Mouse (Mus musculus) B cell, adult 67 days (primary cell): ENCODE measurements around the gene Gm49361. TPM values are rescaled to one million over a fixed set of nuclear protein-coding genes. Genes with fewer than 3 reads are reported as not detected.

Experiments
- total RNA-seq, 2 experiments: library from RNA; stranded (reverse); gene quantifications; 4 replicates each; pipeline ENCODE4 v1.2.4; 2023

Gene Gm49361
- 1 to 10 TPM in 1 of 2 experiments, not detected in 1; 1.1 TPM for total RNA-seq

DNA sequence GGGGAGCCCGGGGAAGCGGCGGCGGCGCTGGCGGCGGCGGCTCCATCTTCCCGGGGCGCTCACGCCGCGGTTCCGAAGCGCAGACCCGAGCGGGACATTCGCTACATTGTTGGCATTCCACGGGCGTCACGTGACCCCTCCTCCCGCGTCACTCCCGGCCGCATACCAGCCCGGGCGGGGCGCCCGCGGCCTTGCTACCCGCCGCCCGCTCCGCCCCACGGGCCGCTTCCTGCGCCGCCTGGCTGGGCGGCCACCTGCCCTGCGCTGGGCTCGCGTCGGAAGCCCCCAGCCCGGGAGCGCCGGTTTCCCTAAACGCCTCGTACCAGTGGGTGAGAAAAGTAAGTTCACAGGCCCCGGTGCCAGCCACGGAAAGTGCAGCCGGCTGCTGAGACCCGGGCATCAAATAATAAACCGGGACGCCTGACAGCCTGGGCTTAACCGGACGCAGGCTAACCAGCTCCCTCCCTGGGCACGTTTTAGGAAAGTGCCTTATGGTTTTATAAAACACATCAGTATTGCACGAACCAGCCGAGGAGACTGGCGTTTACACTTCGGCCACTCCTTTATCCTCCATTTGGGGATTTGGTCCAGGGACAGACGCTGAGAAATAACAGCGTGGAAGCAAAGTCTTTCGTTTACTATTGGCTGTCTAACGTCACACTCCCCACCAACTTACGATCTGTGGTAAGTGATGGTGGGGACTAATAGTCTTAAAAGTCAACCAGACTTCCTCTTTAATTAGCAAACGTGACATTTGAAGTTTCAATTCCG is at the start of gene Gm49361:
Gene Gm49361, minus strand, starts transcription at position 103 of the 771 bp plus-strand sequence.

GRCm38 (mm10) chr14:57758237-57758636 is 12.3 kb upstream of the Gm49361 start, which contains the start of gene Lats2:
TSS of gene Lats2 (minus strand) at chr14:57758388.

DNA sequence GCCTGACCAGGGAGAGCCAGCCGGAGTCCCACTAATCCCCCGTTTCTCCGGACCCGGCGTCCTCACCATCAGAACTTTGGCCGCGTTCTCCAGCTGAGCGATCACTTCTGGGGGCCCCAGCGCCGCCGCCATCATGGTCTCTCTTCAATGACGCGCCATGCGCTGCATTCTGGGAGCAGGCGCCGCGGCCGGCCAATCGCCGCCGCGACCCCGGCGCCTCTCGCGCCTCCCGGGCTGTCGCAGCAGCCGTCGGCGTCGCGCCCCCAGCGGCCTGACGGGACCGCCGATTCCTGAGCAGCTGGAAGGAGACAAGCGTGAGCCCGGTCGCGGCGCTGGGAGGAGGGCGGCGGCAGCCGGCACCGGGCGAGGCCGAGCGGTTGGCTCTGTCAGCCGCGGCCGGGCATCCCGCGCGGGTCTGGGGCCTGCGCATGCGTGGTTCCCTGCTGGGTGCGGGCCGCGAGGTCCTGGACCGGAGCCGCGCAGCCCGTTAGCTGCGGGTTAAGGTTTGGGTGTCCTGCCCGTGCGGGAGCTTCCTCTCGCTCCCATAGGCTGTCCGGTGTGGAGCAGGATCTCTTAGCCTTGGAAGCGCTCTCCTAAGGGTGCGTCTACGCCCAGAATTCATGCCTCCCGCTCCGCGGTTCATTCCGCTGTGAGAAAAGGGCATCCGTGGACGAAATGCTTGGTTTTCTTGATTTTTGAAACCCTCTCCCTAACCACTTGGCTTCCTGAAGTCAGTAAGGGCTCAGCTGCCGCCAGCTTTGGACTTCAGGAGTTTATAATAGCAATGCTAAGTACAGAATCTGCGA is 80.9 kb downstream of the Gm49361 start, which contains the start of gene Xpo4:
Gene Xpo4, minus strand, starts transcription at position 609 of the 806 bp plus-strand sequence.

Other genes with a start within 250 kb of the Gm49361 start
- gene Il17d, start 221.3 kb downstream of the Gm49361 start, total RNA-seq, result not detected
- gene Eef1akmt1, start 174.5 kb downstream of the Gm49361 start, total RNA-seq, result 10 to 100 TPM; 10.3 to 12.1 TPM
- 10 to 100 TPM; 33.3 to 39.6 TPM for gene Xpo4, start 80.7 kb downstream of the Gm49361 start, total RNA-seq
- 10 to 100 TPM; 81.4 to 83.5 TPM for gene Lats2, start 12.3 kb upstream of the Gm49361 start, total RNA-seq
- 100 to 1,000 TPM in 1 of 2 experiments, 10 to 100 TPM in 1; 86.8 to 106 TPM for gene Sap18, start 52.1 kb upstream of the Gm49361 start, total RNA-seq
- gene Ska3, start 80.1 kb upstream of the Gm49361 start, total RNA-seq, result under 1 TPM; 0.71 to 0.84 TPM
- 10 to 100 TPM; 43.5 to 53.5 TPM for gene Mrpl57, start 80.1 kb upstream of the Gm49361 start, total RNA-seq
- gene Zdhhc20, start 144.2 kb upstream of the Gm49361 start, total RNA-seq, result 10 to 100 TPM; 59.1 to 68.6 TPM